Mouse (Mus musculus) R1 (cell line): ENCODE measurements around the gene Eya4.

Experiments used
- DNase-seq: peaks from one replicate; pipeline ENCODE4 v3.0.0-alpha.2; 2018; ENCODE audit warnings: low read depth, low spot score

Eya4 gene

DNA sequence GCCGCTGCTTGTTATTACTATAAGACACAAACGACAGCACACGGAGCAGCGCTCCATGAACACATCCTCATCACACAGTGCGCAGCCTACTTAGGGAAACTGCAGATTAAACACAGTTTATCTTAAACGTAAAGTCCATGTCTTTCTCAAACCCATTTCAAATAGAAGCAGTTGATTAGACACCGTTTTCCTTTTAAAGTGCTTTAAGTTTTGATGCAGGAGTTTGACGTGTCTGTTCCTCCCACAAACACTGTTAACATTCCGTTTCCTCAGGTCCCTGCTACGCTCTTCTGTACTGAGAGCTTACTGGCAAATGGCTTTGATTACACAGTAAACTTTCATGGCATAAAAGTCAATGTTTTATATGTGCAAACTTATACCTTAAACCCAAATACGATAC is 191.4 kb downstream of the Eya4 start:
- DNase-seq = no peak

DNA sequence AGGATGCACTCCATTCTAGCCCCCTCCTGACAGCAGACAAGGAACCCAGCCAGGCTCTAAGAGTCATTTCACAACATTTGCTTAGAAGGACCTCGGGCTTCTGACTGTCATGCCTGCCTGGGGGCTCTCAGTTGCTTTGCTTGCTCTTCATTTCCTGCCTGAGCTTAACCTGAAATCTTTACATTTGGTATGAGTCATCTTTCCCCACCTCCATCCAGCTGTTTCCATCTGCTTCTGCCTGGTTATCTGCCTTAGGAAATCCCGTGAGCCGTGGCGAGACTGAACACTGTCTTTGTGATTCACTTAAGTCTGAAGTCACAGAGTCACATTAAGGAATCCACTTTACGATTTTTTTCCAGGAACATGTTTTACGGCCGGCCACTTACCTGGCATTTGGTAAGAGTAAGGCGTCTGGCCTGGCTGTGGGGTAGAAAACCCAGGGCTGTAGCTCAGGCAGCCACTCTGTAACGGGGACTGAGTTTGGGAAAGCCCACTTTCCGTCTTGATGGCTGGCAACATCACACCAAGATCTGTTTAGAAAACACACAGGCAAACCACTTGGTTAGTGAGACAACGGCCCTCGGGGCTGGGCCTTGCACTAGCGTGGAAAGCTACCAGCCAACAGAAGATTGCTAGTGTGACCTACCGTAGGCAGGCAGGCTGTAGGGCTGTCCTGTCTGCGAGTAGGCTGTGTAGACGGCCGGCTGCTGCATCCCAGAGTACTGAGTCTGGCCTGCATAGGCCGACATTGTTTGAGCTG is 193.5 kb downstream of the Eya4 start:
- peak; percentile 12 for DNase-seq

DNA sequence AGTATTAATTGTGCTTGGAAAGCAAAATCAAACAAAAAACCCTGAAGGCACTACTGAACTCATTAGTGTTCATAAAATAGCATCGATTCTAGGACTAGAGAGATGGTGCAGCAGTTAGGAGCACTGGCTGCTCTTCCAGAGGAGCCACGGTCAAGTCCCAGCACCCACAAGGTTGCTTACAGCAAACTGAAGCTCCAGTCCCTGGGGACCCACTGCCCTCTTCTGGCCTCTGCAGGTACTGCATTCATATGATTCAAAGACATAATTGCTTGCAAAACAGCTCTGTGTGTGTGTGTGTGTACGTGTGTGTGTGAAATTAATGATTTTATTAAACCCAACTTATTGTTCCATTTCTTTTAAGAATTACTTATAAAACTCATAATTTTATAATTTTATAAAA is 200.2 kb downstream of the Eya4 start:
- peak; percentile 70 for DNase-seq

DNA sequence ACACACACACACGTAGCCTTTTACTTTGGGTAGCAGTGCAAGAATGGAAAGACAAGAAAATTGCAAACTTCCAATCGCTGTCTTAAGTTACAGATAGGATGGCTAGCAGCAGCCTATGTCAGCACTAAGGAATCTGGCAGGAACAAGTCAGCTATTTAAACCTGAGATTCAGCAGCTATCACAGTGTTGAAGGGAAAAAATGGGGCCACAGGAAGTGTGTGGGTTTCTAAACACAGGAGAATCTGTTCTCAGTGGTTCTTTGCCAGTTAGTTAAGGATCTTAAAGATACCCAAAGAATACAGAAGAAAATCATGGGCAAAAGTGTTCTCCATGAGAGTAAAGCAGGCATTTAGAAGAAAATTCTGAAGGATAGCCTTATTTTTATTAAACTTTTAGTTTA is 206.0 kb downstream of the Eya4 start:
- DNase-seq = no peak

DNA sequence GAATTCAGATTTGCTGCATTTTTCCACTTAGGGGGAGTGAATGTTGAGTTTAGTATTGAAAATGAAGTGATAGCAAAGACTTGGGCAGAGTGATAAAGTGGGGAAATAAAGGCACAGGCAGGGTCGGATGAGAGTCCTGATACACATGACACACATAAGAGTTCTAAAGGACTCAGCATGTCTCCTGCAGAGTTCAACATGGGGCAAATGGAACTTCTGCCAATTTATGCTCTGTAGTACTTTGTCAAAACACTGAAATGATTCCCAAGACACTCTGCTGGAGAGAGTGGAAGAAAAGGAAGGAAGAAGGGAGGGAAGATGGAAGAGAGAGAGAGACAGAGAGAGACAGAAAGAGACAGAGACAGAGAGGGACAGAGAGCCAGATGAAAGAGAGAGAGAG is 222.6 kb downstream of the Eya4 start:
- DNase-seq = no peak

DNA sequence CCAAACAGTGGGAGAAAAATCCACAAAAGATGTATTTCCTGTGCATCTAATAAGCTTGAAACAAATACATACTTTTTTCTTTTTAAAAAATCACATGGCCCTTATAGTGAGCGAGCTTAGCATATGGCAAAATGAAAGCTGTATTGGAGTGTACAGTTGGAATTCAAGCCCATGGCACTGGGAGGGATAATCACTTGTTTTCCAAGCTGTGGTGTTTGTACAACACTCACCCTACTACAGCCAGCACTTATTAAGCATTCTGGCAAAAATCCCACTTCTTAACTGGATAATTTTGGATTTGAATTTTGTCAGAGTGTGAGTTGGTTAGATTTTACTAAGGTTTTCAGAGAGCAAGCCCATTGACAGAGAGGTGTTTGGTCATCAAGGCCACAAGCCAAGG is 223.4 kb downstream of the Eya4 start:
- no peak for DNase-seq

DNA sequence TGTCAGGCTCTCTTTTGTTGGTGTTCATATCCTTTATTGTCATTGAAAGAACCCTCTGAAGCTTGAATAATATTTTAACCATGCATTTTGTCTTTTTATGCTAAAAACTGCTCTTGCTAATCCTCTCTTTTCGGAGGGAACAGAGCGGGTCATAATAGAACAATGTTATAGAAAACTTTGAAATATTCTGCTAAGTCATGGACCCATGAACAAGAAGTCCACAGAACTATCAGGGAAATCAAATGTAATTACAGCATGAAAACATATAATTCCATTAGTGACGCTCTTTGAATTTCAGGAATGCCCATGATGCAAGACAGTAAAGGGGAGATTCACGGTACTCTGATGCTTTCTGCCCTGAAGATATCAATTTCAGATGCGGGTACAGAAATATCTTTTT is 224.1 kb downstream of the Eya4 start:
- DNase-seq = no peak

DNA sequence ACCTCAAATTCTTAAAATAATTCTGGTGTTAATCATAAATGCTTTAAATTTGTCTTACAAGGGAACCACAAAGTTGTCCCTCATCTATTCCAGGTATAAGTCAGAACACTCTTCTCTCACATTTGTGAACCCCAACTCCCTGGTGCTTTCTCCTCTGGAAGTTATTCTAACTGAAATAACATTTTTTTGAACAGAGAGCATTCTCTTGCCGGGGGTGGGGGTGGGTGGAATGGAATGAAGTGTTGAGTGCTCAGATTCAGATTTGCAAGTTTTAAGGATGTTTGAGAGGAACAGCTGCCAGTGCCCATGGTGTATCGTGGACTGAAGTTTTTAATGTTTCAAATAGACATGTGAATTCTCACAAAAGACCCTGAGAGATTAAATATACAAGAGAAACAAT is 230.1 kb downstream of the Eya4 start:
- no peak for DNase-seq

DNA sequence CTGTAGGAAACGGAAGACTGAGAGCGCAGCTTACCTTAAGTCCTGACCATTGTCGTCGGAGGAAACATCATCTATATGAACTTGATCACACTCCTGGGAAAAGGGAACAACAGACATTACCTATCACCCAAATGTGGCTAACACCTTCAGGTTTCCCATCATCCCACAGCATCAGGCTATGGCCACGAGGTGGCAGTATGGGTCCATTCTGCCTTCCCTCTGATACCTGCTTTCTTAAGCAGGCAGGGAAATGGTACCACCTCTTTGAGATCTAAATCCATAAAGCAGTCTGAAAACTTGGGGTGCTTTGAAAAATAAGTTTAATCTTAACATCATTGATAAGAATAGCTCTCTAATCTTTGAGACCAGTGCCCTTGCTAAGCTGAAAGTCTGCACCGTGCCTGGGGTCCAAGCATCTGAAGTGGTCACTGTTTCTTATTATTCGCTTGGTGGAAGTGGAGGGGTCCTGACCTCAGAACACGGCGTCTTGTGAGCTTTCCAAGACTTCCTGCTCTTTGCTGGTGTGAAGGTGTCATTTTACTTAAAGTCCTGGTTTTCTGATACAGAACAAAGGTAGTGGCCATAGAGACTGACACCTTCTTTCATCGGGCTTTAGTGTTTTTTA is 233.7 kb downstream of the Eya4 start:
- DNase-seq = peak; percentile 64

DNA sequence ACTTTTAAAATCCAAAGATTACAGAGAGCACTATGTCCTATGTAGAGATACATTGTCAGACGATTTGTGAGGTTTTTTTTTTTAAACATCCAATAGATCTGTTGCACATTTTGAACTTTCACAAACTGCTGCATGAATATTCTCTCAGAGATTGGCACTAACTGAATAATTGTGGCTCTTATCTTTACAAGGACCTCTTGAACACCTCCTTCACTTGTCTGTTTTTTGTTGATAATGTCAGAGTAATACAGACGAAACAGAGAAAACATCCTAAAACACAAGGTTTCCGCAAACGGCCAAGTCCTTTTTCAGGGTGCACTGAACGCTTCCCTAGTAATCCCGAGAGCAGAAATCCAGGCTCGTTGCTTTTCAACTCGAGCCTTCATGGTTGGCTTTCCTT is 234.5 kb downstream of the Eya4 start:
- DNase-seq = no peak

DNA sequence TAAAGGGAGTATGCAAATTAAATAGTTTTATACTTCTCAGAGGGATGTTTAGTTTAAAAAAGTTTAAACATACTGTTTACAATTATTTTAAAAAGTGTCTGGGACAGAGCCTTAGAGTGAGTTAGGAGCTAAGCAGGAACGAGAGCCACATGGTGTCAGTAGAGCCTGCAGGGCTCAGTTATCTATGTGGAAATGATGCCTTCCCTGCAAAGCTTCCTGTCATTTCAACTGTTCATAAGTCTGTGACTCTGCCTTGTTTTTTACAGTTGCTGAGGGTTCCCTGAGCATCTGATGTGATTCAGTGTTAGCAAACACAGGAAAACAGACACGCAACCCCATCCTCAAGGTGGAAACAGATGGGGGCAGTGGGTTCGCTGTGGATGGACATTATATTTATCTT is 235.3 kb downstream of the Eya4 start:
- DNase-seq = no peak

DNA sequence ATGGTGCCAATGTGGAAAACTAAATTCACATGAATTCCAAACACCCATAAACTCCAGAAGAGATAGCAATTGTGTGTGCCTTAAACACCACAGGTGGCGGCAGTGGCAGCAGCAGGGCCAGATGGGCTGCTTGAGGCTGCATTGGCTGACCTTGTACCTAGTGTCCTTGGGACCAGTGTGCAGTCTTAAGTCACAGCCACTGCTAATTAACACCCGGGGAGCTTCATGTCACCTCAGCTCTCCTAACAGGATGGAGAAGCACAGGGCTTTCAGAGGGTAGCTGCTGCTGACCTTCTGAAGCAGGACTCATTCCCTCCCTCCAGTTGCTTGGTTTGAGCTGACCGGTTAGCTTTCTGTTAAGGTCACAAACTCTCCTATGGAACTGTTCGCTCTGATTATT is 242.5 kb downstream of the Eya4 start:
- DNase-seq = no peak

DNA sequence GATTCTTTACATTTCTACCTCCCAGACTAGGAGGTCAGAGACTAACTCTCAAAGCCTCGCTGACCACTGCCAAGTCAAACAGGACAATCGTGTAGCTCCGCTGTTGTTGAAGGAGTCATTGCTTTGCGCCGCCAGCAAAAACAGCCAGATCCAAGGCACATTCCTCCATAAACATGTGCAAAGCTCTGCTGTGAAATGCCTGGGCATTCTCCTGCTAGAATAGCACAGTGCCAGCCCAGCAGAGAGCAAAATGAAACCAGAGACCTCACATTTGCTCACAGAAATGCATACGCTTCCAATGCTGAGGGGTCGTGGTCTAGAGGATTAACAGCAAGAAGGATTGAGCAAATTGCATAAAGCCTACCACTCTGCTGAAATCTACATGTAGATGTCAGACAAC is 258.1 kb downstream of the Eya4 start:
- no peak for DNase-seq

DNA sequence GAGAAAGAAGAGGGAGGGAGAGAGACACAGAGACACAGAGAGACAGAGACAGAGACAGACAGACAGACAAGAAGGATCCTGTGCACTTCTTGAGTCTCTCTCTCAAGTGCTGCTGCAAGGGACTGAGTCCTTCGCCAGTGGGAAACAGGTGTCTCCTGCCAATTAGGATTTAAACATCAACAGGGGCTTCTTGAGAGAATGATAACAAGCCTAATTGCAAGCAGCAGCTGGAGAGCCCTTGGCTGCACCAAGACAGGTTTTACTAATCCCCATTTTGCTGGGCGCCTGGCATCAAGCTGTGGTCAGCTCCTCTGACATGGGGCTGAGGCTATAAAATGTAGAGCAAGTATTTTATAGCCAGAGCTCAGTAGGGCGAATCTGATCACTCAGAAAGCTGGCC is 259.0 kb downstream of the Eya4 start:
- DNase-seq = no peak

DNA sequence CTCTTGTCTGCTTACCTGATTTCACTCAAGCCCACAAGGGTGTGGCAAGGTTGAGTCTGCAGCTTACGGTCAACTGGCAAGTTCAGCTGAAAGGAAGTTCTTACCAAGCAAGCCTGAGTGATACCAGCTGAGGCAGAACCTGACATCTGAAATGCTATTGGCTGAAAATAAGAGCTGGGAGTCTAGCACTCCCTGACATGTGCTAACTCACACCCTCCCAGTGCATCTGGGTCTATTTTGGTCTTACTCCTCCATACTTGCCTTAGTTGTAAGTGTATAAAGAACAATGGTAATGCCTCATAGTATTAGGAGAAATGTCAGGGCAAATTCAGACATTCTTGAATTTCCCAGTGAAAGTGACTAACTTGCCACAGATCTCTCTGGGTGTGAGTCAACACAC is 260.3 kb downstream of the Eya4 start:
- no peak for DNase-seq

DNA sequence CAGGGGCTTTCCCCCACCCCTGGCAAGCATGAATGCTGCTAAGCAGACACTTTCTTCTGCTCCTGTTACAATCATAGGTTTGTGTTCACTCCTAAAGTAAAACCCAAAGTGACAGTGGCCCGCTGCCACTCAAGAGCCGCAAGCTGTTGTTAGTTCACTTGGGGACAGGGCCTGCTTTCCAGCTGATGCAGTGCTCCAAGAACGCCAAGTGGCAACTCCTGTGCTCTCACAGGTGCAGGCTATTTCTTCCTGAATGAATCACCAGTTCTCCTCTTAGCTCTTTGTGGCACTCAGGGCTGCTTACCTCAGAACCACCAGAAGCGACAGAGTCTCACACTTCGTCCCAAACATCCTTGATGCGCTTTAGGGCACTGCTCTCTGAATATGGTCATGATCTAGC is 261.3 kb downstream of the Eya4 start:
- no peak for DNase-seq

DNA sequence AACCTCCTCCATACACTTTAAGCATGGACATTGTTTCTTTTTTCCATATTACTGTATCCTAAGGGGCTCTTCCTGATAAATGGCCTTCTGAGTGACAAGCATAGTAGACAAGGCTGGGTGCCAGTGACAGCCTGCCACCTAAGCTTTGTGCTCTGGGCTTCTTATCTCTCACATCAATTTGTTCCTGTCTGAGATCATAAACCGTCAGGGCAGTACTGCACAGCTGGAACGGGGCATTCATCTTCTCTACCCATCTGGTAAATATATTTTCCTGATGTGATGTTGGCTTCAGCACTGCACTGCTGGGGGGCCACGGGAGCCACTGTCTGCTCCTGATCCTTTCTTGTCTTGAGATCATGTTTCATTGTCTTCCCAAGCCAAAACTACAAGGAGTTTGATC is 261.8 kb downstream of the Eya4 start:
- no peak for DNase-seq

DNA sequence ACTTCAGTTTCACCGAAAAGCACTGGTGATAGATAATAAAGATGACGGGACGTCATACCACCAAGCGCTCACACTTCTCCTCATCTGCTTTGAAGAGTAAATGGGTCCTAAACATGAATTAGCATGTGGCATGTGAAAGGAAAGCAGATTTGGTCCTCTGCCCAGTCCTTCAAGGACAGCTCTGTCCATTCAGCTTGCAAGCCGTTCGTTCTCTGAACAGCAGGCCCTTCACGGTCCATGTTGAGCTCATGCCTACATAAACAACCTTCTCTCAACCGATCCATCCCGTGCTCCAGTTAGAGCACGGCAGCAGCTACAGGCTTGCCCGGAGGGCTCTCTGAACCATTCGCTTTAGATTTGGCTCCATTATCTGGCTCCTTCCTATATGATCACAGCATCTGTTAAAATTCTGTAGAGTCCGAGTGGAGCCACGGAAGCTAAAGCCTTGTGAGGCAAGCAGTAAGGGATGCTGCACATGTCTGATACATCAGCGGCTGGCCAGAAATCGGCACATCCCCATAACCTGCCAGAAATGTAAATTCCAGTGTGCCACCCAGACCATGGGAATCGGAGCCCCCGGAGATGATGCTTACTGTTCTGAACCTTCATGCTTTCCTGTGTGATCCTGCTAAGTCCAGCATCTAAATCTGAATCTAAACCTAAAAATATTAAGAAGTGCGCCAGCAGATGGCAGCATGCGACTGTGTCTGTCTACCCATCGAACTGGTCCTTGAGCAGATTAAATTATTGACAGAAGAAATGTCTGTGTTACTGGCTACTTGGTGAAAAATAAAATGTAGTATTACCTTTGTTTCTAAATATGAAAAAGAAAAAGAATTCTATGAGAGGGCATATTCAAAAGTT is 264.0 kb downstream of the Eya4 start:
- DNase-seq = peak; percentile 38

DNA sequence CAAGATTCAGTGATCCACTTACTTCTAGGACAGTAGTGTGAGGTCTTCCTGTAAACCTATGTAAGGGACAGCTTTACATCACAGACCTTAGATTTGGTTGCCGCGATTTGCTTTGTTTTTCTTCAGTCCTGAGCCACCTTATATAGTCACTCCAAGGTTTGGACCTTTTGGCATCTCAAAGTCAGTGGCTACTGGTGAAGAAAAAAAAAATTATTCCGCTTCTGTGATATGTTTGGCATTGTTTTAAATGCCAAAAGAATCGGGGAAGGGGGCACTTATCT is 269.1 kb downstream of the Eya4 start:
- DNase-seq = no peak

DNA sequence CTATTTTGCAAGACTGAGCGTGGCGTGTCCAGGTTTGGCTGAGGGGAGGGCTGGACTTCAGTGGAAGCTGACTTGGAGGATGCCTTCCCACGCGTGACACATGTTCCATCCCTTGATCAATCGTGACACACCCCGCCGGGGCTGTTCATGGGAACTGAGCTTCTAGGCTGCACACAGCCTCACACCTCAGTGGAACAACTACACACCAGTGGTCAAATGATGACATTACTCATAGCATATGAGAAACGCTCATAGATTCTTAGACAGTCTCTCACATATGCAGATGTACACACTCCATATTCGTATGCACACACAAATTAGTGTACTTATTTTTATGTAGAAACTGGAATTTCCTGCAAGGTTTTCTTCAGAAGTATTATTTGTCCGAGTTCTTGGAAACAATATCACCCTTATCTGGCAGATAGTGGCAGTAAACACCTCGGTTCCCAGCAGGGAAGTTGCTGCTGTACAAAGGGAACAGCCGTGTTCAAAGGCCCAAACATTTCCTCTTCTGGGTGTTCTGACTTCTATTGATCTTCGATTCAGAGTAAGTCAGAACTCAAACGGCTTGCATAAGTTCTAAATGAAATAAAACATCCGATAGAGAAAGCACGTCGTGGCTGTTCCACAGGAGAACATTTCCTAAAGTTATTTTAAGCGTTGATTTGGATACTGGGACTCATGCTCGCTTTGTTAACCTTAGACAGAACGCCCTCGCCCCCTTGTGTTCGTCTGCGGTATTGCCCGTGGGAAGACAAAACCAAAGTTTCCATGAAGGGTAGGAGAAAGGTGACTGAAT is 269.6 kb downstream of the Eya4 start:
- peak; percentile 75 for DNase-seq

DNA sequence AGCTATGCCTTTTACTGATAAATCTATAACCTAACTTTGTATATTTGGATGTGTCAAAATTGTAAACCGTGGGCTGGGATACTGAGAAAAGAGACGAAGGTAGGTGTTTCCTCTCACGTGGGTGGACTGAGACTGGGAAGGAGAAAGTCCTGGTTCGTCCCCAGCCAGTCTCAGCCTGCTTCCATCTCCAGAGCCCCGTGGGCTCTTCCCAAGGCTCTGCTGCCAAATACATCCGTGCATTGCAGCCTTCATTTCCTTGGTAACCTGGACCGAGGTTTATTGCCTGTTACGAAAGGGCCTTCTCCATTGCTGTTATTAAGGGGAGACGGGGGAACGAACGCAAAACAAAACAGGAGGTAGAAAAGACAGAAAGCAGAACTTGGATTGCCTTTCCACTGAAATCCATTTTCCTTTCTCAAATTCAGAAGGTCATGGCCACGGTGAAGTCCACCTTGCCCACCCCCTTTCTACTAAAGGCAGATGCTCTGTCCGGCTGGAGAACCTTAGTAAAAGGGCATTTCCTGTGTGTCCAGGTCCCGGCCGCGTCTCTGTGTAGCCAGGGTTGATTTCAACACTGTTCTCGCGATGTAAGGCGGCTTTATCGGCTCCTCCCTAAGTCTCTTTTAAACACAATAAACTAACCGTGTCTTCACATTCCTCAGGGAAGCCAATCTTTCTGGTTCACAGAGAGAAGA is 273.7 kb downstream of the Eya4 start:
- peak; percentile 13 for DNase-seq

DNA sequence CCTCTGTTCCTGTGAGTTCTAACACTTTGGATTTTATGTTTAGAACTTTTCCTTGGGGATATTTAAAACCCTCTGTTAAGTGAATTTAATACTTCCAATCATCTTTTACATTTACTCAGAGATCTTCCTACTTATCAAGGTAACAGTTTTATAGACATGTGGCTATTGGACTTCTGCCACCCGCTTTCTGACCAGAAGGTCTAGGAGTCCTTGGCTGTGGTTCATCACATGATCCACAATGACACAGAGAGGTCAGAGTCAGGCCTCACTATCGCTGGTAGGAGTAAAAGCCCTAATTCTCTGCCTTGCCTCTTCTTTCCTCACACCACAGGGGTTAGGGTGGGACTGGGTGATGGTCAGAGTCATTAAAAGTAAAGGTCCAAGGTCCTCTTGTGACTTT is 277.2 kb downstream of the Eya4 start:
- no peak for DNase-seq
